ENCODE assay signal across 20 mouse cellular contexts in genomic region chr16:88570136-88570535, GRCm38 (mm10). TPM values are rescaled to one million over a fixed set of nuclear protein-coding genes. Genes with fewer than 3 reads are reported as not detected.
"Had no signal": no experiment of that assay in that cellular context is flagged by ENCODE, and none has a peak within 500 bp of the region (broad histone marks: within the 10 kb centered on the region; RNA-seq: fewer than 3 reads in every experiment).

No protein-coding gene starts in this region.

- H3K27ac ChIP-seq: hindbrain, embryonic 12.5 days; limb, embryonic 15.5 days; liver, embryonic 12.5 days; lung, embryonic 15.5 days; macrophage; midbrain, embryonic 13.5 days had no signal

- ATAC-seq: hindbrain, embryonic 16.5 days; inflammation-experienced regulatory T-cells, adult 6 months; liver, embryonic 12.5 days; midbrain, embryonic 13.5 days had no signal

- H3K4me1 ChIP-seq: hindbrain, embryonic 12.5 days; limb, embryonic 15.5 days; liver, embryonic 12.5 days; lung, embryonic 15.5 days; megakaryocyte, embryonic 14.5 days; midbrain, embryonic 13.5 days had no signal

- H3K4me2 ChIP-seq: hindbrain, embryonic 12.5 days; limb, embryonic 15.5 days; liver, embryonic 12.5 days; lung, embryonic 15.5 days; midbrain, embryonic 13.5 days had no signal

- H3K36me3 ChIP-seq: hindbrain, embryonic 12.5 days; limb, embryonic 15.5 days; liver, embryonic 12.5 days; lung, embryonic 15.5 days; midbrain, embryonic 13.5 days had no signal

- H3K27me3 ChIP-seq: hindbrain, embryonic 12.5 days; limb, embryonic 15.5 days; liver, embryonic 12.5 days; lung, embryonic 15.5 days; megakaryocyte, embryonic 14.5 days; midbrain, embryonic 13.5 days had no signal

- DNase-seq: layer of hippocampus, adult 9-11 months; layer of hippocampus, postnatal 36 days; lung, postnatal 14 days; right cerebral cortex, postnatal 25 days; thymus, adult 18-20 months; thymus, postnatal 14 days had no signal

- H3K9ac ChIP-seq: hindbrain, embryonic 12.5 days; limb, embryonic 15.5 days; liver, embryonic 12.5 days; lung, embryonic 15.5 days; midbrain, embryonic 13.5 days had no signal

- H3K4me3 ChIP-seq: hindbrain, embryonic 12.5 days; limb, embryonic 15.5 days; liver, embryonic 12.5 days; lung, embryonic 15.5 days; megakaryocyte, embryonic 14.5 days; midbrain, embryonic 13.5 days had no signal

- H3K9me3 ChIP-seq: hindbrain, embryonic 12.5 days; limb, embryonic 15.5 days; liver, embryonic 12.5 days; lung, embryonic 15.5 days; megakaryocyte, embryonic 14.5 days; midbrain, embryonic 13.5 days had no signal

RNA-seq across cellular contexts. Expression of gene Cldn8, which starts 7.2 kb away (rescaled TPM):
- polyA plus RNA-seq: hindbrain, embryonic 16.5 days; inflammation-experienced regulatory T-cells, adult 6 months; liver, embryonic 12.5 days; macrophage; midbrain, embryonic 13.5 days; midbrain, postnatal 0 days; neural tube, embryonic 14.5 days had no signal

RNA-seq across cellular contexts. Expression of gene Krtap24-1, which starts 41.9 kb away (rescaled TPM):
- polyA plus RNA-seq: hindbrain, embryonic 12.5 days; hindbrain, embryonic 16.5 days; inflammation-experienced regulatory T-cells, adult 6 months; limb, embryonic 11.5 days; limb, embryonic 15.5 days; liver, embryonic 12.5 days; liver, embryonic 16.5 days; lung, embryonic 15.5 days; macrophage; midbrain, embryonic 13.5 days; midbrain, postnatal 0 days; neural tube, embryonic 14.5 days; small intestine, adult 2 months had no signal

RNA-seq across cellular contexts. Expression of gene 2310079G19Rik, which starts 57.3 kb away (rescaled TPM):
- polyA plus RNA-seq: hindbrain, embryonic 12.5 days; hindbrain, embryonic 16.5 days; inflammation-experienced regulatory T-cells, adult 6 months; limb, embryonic 11.5 days; liver, embryonic 12.5 days; liver, embryonic 16.5 days; lung, embryonic 15.5 days; macrophage; midbrain, embryonic 13.5 days; midbrain, postnatal 0 days; neural tube, embryonic 14.5 days; small intestine, adult 2 months had no signal
